Comparison of ENCODE assay signal across 8 mouse cellular contexts in genomic region chr1:134063086-134063772, GRCm38 (mm10). TPM values are rescaled to one million over a fixed set of nuclear protein-coding genes. Genes with fewer than 3 reads are reported as not detected.
DNase-seq lines count a peak whose midpoint lies in the region; ATAC-seq and TF ChIP-seq lines count a peak whose summit lies in the region.

No protein-coding gene starts in this region.

- no peak for TF ChIP-seq CTCF in kidney, adult 2 months (conservative IDR thresholded peaks at IDR 0.05; ENCODE audit: insufficient read depth, insufficient read length, low read depth, low read length)

- H3K4me2 ChIP-seq in liver, embryonic 13.5 days, result peak overlapping the region; percentile 62
- peak overlapping the region; percentile 40 for H3K4me2 ChIP-seq in stomach, embryonic 14.5 days (replicated peaks; ENCODE audit: low read depth, low read length)

- H3K27ac ChIP-seq in kidney, adult 2 months (ENCODE audit: insufficient read depth, low read depth, low read length), result peak overlapping the region; percentile 85
- peak overlapping the region; percentile 82 for H3K27ac ChIP-seq in liver, embryonic 13.5 days
- H3K27ac ChIP-seq in stomach, embryonic 14.5 days (ENCODE audit: low read length), result peak overlapping the region; percentile 98

- no peak for ATAC-seq in liver, embryonic 13.5 days (ENCODE audit: low read depth)
- no peak for ATAC-seq in stomach, embryonic 14.5 days (ENCODE audit: insufficient number of reproducible peaks, insufficient read depth, low FRiP score, low read depth)

- H3K27me3 ChIP-seq in kidney, adult 2 months (replicated peaks; ENCODE audit: control insufficient read depth, insufficient read depth, low read length), result no peaks in the 10 kb centered on the region
- peaks cover 65% of the 10 kb centered on the region for H3K27me3 ChIP-seq in liver, embryonic 13.5 days
- H3K27me3 ChIP-seq in stomach, embryonic 14.5 days (ENCODE audit: control insufficient read depth, insufficient read depth, low read length), result no peaks in the 10 kb centered on the region

- no peak for TF ChIP-seq POLR2A in kidney, adult 2 months (IDR thresholded peaks at IDR 0.05; ENCODE audit: low read depth, low read length)

- H3K9ac ChIP-seq in liver, embryonic 13.5 days, result peak overlapping the region; percentile 61
- peak overlapping the region; percentile 12; the same call in 1 of the 2 replicates for H3K9ac ChIP-seq in stomach, embryonic 14.5 days (replicated peaks; ENCODE audit: low read depth, low read length)

- DNase-seq in cerebellum, adult 9-11 months, result peak; percentile 64
- DNase-seq in cerebellum, adult 8-10 months, result no peak
- DNase-seq in embryo, embryonic 10 days (ENCODE audit: low spot score), result peak; percentile 91
- peak; percentile 67 to 68 for DNase-seq in heart, adult 9 months (ENCODE audit: low spot score in 2 of 2)
- peak; percentile 71 for DNase-seq in kidney, adult 2 months
- DNase-seq in liver, embryonic 13.5 days, result no peak
- peak; percentile 68 to 91 for DNase-seq in natural killer cell, adult 2 months (ENCODE audit: low spot score in 2 of 2)

- peaks cover 23% of the 10 kb centered on the region for H3K4me1 ChIP-seq in kidney, adult 2 months (ENCODE audit: control insufficient read depth, insufficient read depth, low read length)
- H3K4me1 ChIP-seq in liver, embryonic 13.5 days (replicated peaks), result peaks cover 94% of the 10 kb centered on the region
- H3K4me1 ChIP-seq in stomach, embryonic 14.5 days (ENCODE audit: control insufficient read depth, insufficient read depth, low read length), result peaks cover 79% of the 10 kb centered on the region

- no peaks in the 10 kb centered on the region for H3K36me3 ChIP-seq in kidney, adult 2 months (ENCODE audit: control insufficient read depth, insufficient read depth, low read length)
- no peaks in the 10 kb centered on the region for H3K36me3 ChIP-seq in liver, embryonic 13.5 days
- H3K36me3 ChIP-seq in stomach, embryonic 14.5 days (ENCODE audit: control insufficient read depth, insufficient read depth, low read length), result no peaks in the 10 kb centered on the region

- no peaks in the 10 kb centered on the region for H3K9me3 ChIP-seq in liver, embryonic 13.5 days (replicated peaks)
- no peaks in the 10 kb centered on the region for H3K9me3 ChIP-seq in stomach, embryonic 14.5 days (ENCODE audit: control insufficient read depth, low read depth, low read length)

- WGBS in kidney, adult 2 months, result 5% methylated on average over 33 of the region's 33 CpGs
- WGBS in liver, embryonic 13.5 days (ENCODE audit: insufficient replicate concordance), result 5% methylated on average over 33 of the region's 33 CpGs
- WGBS in stomach, embryonic 14.5 days, result 2% methylated on average over 33 of the region's 33 CpGs

- H3K4me3 ChIP-seq in kidney, adult 2 months (ENCODE audit: insufficient read depth, low read depth, low read length), result no peak overlapping the region
- peak overlapping the region; percentile 24 for H3K4me3 ChIP-seq in liver, embryonic 13.5 days (replicated peaks)
- no peak overlapping the region for H3K4me3 ChIP-seq in stomach, embryonic 14.5 days (ENCODE audit: low read depth, low read length)

RNA-seq across cellular contexts. Expression of gene Btg2, which starts 15.7 kb away (rescaled TPM):
- 20.3 and 23.7 TPM in 2 replicates for polyA plus RNA-seq in kidney, adult 2 months (2012; rRNA removed)
- polyA plus RNA-seq in liver, embryonic 13.5 days (2015; fragmentation: Nextera tagmentation; extraction: Ambion mirVana), result 79.6 and 89.1 TPM in 2 replicates
- 55.5 and 61.4 TPM in 2 replicates for polyA plus RNA-seq in stomach, embryonic 14.5 days (2014; fragmentation: Nextera tagmentation; extraction: Ambion mirVana)

RNA-seq across cellular contexts. Expression of gene Fmod, which starts 26.2 kb away (rescaled TPM):
- 9.7 and 11.9 TPM in 2 replicates for polyA plus RNA-seq in kidney, adult 2 months (2012; rRNA removed)
- 2.2 and 2.5 TPM in 2 replicates for polyA plus RNA-seq in liver, embryonic 13.5 days (2015; fragmentation: Nextera tagmentation; extraction: Ambion mirVana)
- 7.2 and 7.6 TPM in 2 replicates for polyA plus RNA-seq in stomach, embryonic 14.5 days (2014; fragmentation: Nextera tagmentation; extraction: Ambion mirVana)

RNA-seq across cellular contexts. Expression of gene Chit1, which starts 47.8 kb away (rescaled TPM):
- polyA plus RNA-seq in kidney, adult 2 months (2012; rRNA removed), result not detected in 2 replicates
- polyA plus RNA-seq in liver, embryonic 13.5 days (2015; fragmentation: Nextera tagmentation; extraction: Ambion mirVana), result 0.08 and 0.12 TPM in 2 replicates
- polyA plus RNA-seq in stomach, embryonic 14.5 days (2014; fragmentation: Nextera tagmentation; extraction: Ambion mirVana), result not detected in 2 replicates

Comparison
In these comparisons a context has a peak if more than half of its experiments do, and no peak if none do; other contexts are left out.
1. DNase-seq: peak in cerebellum, adult 9-11 months (single experiment), embryo, embryonic 10 days (single experiment), heart, adult 9 months (2 of 2), kidney, adult 2 months (single experiment) and natural killer cell, adult 2 months (2 of 2); none in cerebellum, adult 8-10 months (single experiment) and liver, embryonic 13.5 days (single experiment).
2. Peak in every context shown above with its lines, with median percentiles within 50 percentile points of each other: H3K27ac ChIP-seq.